Mouse (Mus musculus) midbrain, embryonic 13.5 days (tissue): ENCODE data around the gene Olfr224. TPM values are rescaled to one million over a fixed set of nuclear protein-coding genes. Genes with fewer than 3 reads are reported as not detected.

Experiments
- ATAC-seq: fragments of 200-750 bp; cut with Nextera tagmentation; 2 replicates; pipeline ENCODE4 v1.8.0; 2017; ENCODE audit warnings: mild to moderate bottlenecking, moderate TSS enrichment, moderate library complexity
- H3K27ac ChIP-seq: fragments of 300-500 bp; sonication (generic); 2 replicates; pipeline ENCODE4 v1.5.1; 2015; ENCODE audit warnings: inconsistent platforms, mild to moderate bottlenecking, moderate library complexity
- H3K27me3 ChIP-seq: fragments of 300-500 bp; sonication (generic); 2 replicates; pipeline ENCODE4 v1.6.1; 2015; ENCODE audit warnings: mild to moderate bottlenecking, inconsistent platforms
- H3K36me3 ChIP-seq: fragments of 300-500 bp; sonication (generic); 2 replicates; pipeline ENCODE4 v1.6.1; 2015; ENCODE audit warnings: mild to moderate bottlenecking, inconsistent platforms
- H3K4me1 ChIP-seq: fragments of 300-500 bp; sonication (generic); replicated peaks from 2 replicates; pipeline ENCODE4 v1.6.1; 2015; ENCODE audit warnings: inconsistent platforms
- H3K4me2 ChIP-seq: fragments of 300-500 bp; sonication (generic); replicated peaks from 2 replicates; pipeline ENCODE4 v1.6.1; 2015; ENCODE audit warnings: moderate library complexity, mild to moderate bottlenecking, inconsistent platforms
- H3K4me3 ChIP-seq: fragments of 300-500 bp; sonication (generic); replicated peaks from 2 replicates; pipeline ENCODE4 v1.5.1; 2015; ENCODE audit warnings: mild to moderate bottlenecking, inconsistent platforms
- H3K9ac ChIP-seq: fragments of 300-500 bp; sonication (generic); replicated peaks from 2 replicates; pipeline ENCODE4 v1.6.1; 2015; ENCODE audit warnings: mild to moderate bottlenecking, inconsistent platforms
- H3K9me3 ChIP-seq: fragments of 300-500 bp; sonication (generic); 2 replicates; pipeline ENCODE4 v1.6.1; 2016; ENCODE audit warnings: mild to moderate bottlenecking, inconsistent platforms
- WGBS: fragments of 180-500 bp; shearing (Covaris S2); methylation state at CpG from one replicate; pipeline ENCODE4 v1.1.7; 2015; 5-methylcytosine and 5-hydroxymethylcytosine counted together
- polyA plus RNA-seq: library from polyadenylated mRNA; unstranded; fragments of >200 nt; fragmentation: Nextera tagmentation; extraction: Ambion mirVana; gene quantifications from 2 replicates; pipeline ENCODE4 v1.2.1, GENCODE M21; 2015

Olfr224 gene
- not detected in 2 replicates for polyA plus RNA-seq

DNA sequence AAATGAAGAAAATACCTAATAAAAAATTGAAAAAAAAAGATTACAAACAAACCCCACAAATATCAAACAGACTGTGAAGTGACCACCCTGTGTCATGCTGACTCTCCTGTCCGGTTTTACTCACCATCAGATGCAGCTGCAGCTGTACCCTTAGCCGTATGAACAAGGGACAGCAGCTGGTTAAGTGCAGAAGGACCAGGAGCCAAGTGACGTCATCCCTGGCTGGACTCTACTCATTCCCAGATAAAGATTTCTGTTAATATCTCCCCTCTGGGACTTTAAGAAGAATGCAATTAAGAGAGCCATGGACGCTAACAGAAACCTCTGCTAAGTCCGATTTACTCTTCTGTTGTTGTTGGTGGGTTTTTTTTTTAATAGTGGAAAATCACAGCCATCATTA, at the start of gene Olfr224:
TSS of gene Olfr224 (minus strand) at position 149 of the 400 bp plus-strand sequence.
- no peak within 1 kb of the TSS for H3K9ac ChIP-seq
- ATAC-seq, result no peak
- no peak within 1 kb of the TSS for H3K4me3 ChIP-seq
- H3K9me3 ChIP-seq, result no peaks in the 10 kb centered on the region
- no peak within 1 kb of the TSS for H3K27ac ChIP-seq
- WGBS, result 85% methylated on average over 5 of the region's 5 CpGs
- H3K4me2 ChIP-seq, result no peak within 1 kb of the TSS
- H3K4me1 ChIP-seq, result no peaks in the 10 kb centered on the region
- H3K36me3 ChIP-seq, result no peaks in the 10 kb centered on the region
- no peaks in the 10 kb centered on the region for H3K27me3 ChIP-seq

DNA sequence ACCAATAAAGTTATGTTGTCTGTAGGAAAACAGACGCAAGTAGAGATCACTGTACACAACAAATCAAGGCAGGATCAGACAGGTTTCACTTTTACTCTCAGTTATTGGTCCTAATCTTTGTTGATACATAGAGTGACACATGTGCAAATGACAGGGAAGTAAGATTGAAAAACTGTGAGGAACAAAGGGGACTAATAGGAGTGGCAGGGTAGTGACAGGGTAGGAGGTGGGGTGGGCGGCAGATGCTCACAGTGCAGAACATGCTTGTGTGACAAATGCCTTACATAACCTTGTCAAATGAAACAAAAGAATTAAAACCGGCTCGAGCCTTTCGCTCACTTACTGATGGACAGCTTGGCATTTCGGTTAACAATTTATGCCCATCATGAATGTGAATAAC, 48.4 kb upstream of the Olfr224 start:
- 52% methylated on average over 6 of the region's 6 CpGs for WGBS
- no peak for ATAC-seq

DNA sequence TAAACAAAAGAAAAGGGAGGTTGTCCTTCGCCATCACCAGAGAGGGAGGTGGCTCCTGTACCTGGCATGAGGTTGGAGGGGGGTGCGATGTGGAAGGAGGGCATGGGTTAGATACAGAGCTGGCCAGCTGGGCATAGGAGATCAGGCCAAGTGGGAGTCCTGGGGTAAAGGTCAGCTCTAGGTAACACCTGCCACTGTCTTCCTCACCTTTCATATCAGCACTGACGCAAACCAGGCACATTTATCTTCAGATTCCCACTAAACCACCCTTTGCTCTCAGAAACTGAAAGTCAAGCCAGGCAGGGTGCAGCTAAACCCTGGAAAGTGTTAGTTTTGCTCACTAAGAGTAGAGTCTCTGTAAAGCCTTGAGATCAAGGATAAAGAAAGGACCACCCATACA, 48.0 kb upstream of the Olfr224 start:
- H3K9ac ChIP-seq, result no peak overlapping the region
- WGBS, result 77% methylated on average over 3 of the region's 3 CpGs
- no peaks in the 10 kb centered on the region for H3K9me3 ChIP-seq
- no peak overlapping the region for H3K4me3 ChIP-seq
- no peaks in the 10 kb centered on the region for H3K27me3 ChIP-seq
- H3K4me1 ChIP-seq, result no peaks in the 10 kb centered on the region
- H3K27ac ChIP-seq, result no peak overlapping the region
- no peak for ATAC-seq
- no peaks in the 10 kb centered on the region for H3K36me3 ChIP-seq
- no peak overlapping the region for H3K4me2 ChIP-seq

More for the DNA sequence above, 48.4 kb upstream of the Olfr224 start:
- no peaks in the 10 kb centered on the region for H3K4me1 ChIP-seq
- H3K9me3 ChIP-seq, result no peaks in the 10 kb centered on the region
- no peak overlapping the region for H3K4me2 ChIP-seq
- no peak overlapping the region for H3K9ac ChIP-seq
- no peaks in the 10 kb centered on the region for H3K27me3 ChIP-seq
- no peaks in the 10 kb centered on the region for H3K36me3 ChIP-seq
- no peak overlapping the region for H3K4me3 ChIP-seq
- no peak overlapping the region for H3K27ac ChIP-seq

GRCm38 (mm10) chr11:58615975-58616374, 45.6 kb upstream of the Olfr224 start, which contains the start of gene 2210407C18Rik:
2210407C18Rik (minus strand) TSS chr11:58616075.
- Histone ChIP-seq H3K4me3 (no peak within 1 kb of the TSS), H3K27me3 (no peaks in the 10 kb centered on the region), H3K9me3 (no peaks in the 10 kb centered on the region), H3K4me2 (no peak within 1 kb of the TSS), H3K4me1 (no peaks in the 10 kb centered on the region), H3K9ac (no peak within 1 kb of the TSS), H3K27ac (no peak within 1 kb of the TSS), H3K36me3 (no peaks in the 10 kb centered on the region)
- ATAC-seq, result no peak
- 98% methylated on average over 4 of the region's 4 CpGs for WGBS

- no peak overlapping the region for H3K27ac ChIP-seq
- no peaks in the 10 kb centered on the region for H3K27me3 ChIP-seq
- H3K4me2 ChIP-seq, result no peak overlapping the region
- no peaks in the 10 kb centered on the region for H3K9me3 ChIP-seq
- no peaks in the 10 kb centered on the region for H3K36me3 ChIP-seq
- no peak for ATAC-seq
- no peak overlapping the region for H3K9ac ChIP-seq
- no peaks in the 10 kb centered on the region for H3K4me1 ChIP-seq
- no peak overlapping the region for H3K4me3 ChIP-seq
Measured at GRCm38 (mm10) chr11:58614526-58614925, 44.2 kb upstream of the Olfr224 start.

DNA sequence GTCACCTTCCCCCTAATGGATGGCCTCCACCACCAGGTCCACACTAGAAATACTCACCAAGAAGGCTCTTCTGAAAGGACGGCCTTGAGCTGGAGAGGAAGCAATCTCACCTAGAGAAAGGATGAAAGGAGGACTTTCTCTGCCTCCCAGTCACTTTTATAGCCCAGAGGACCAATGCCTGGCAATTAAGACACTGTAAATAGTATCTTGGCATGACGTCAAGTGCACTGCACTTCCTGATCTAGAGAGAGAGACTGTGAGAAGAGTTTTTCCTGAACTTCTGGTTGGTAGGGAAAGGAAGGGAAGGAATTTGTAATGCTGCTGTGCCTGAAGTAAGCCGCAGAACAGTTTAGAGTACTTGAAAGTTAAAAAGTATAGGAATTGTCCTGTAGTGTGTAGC, 43.0 kb upstream of the Olfr224 start:
- ATAC-seq, result no peak
- Histone ChIP-seq H3K27me3 (no peaks in the 10 kb centered on the region), H3K4me1 (no peaks in the 10 kb centered on the region), H3K36me3 (no peaks in the 10 kb centered on the region), H3K4me3 (no peak overlapping the region), H3K9me3 (no peaks in the 10 kb centered on the region), H3K4me2 (no peak overlapping the region), H3K27ac (no peak overlapping the region), H3K9ac (no peak overlapping the region)
- WGBS, result 82% methylated on average over 3 of the region's 3 CpGs

DNA sequence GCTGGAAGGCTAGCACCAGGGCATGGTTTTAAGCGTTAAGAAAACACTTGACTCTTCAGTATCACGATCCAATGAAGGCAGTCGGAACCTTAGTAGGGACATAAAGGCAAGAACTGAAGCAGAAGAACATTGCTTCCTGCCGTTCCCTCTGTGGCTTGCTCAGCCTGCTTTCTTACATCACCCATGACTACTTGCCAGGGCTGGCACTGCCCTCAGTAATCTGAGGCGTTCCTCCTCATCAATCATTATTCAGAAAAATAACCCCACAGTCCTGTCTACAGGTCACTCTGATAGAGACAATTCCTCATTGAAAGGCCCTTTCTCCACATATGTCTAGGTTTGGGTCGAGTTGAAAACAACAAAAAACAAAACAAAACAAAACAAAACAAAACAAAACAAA, 36.7 kb upstream of the Olfr224 start:
- H3K4me1 ChIP-seq, result no peaks in the 10 kb centered on the region
- no peaks in the 10 kb centered on the region for H3K36me3 ChIP-seq
- no peaks in the 10 kb centered on the region for H3K9me3 ChIP-seq
- H3K9ac ChIP-seq, result no peak overlapping the region
- H3K4me2 ChIP-seq, result no peak overlapping the region
- WGBS, result 89% methylated on average over 6 of the region's 6 CpGs
- no peak overlapping the region for H3K4me3 ChIP-seq
- H3K27ac ChIP-seq, result no peak overlapping the region
- H3K27me3 ChIP-seq, result no peaks in the 10 kb centered on the region
- ATAC-seq, result no peak

DNA sequence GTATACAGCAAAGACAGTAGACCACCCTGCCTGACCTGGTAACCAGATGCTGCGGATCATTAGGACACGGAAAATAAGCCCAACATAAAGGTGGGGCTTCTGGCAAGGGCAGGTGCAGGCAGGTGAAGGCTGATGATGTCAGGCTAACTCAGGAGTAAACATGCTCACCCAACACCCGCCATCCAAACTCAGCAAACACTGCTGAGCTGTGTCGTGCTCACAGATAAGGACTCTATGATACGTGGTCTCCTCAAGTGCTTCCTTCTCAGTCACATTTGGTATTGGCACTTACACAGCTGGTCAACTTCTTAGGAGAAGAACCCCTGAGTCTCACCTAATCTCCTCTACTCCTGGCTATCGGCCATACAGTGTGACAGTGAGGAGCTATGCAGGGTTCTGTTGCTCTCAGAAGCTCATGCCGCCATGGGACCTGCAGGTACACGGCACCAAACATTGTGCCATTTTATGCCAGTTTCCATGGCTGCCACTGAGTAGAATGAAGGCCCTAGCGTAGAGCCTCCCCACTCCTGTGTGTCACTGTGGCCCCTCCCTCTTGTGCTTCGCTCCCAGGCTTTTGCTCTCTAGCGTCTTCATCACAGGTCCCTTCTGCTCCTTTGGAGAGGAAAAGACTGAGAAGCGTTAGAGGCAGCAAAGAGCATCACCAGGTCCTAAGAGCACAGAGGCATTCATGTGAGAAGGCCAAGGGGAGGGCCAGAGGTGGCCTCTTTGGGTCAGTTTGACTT, 36.0 kb upstream of the Olfr224 start:
- Histone ChIP-seq H3K27me3 (no peaks in the 10 kb centered on the region), H3K9ac (no peak overlapping the region), H3K4me1 (no peaks in the 10 kb centered on the region), H3K4me2 (no peak overlapping the region), H3K9me3 (no peaks in the 10 kb centered on the region), H3K27ac (no peak overlapping the region), H3K36me3 (no peaks in the 10 kb centered on the region), H3K4me3 (no peak overlapping the region)
- ATAC-seq, result no peak
- WGBS, result 88% methylated on average over 12 of the region's 12 CpGs

DNA sequence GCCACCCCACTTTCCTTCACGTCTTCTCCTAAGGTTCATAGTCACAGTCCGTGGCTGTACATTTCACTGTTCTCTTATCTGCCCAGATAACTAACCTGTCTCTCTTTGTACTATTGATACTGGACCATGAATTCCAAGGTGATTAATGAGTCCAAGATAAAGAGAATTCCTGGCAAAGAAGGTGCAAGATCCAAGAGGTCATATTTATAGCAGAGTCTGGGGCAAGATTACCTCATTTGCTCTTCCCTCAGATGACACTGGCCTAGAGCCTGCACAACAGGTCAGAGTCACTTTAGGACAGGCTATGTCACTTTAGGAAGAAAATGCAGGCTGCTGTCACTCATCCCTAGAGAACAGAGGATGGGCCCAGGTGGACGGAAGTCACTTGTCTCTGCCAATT, 34.9 kb upstream of the Olfr224 start:
- no peak overlapping the region for H3K27ac ChIP-seq
- H3K9ac ChIP-seq, result no peak overlapping the region
- H3K9me3 ChIP-seq, result no peaks in the 10 kb centered on the region
- no peak overlapping the region for H3K4me2 ChIP-seq
- no peaks in the 10 kb centered on the region for H3K27me3 ChIP-seq
- no peak for ATAC-seq
- H3K4me1 ChIP-seq, result no peaks in the 10 kb centered on the region
- no peaks in the 10 kb centered on the region for H3K36me3 ChIP-seq
- WGBS, result 92% methylated on average over 3 of the region's 3 CpGs
- H3K4me3 ChIP-seq, result no peak overlapping the region

GRCm38 (mm10) chr11:58604688-58605087, 34.3 kb upstream of the Olfr224 start:
- 71% methylated on average over 2 of the region's 2 CpGs for WGBS
- H3K36me3 ChIP-seq, result no peaks in the 10 kb centered on the region
- H3K4me3 ChIP-seq, result no peak overlapping the region
- no peak for ATAC-seq
- no peak overlapping the region for H3K9ac ChIP-seq
- H3K27me3 ChIP-seq, result no peaks in the 10 kb centered on the region
- H3K9me3 ChIP-seq, result no peaks in the 10 kb centered on the region
- no peak overlapping the region for H3K4me2 ChIP-seq
- no peak overlapping the region for H3K27ac ChIP-seq
- H3K4me1 ChIP-seq, result no peaks in the 10 kb centered on the region

GRCm38 (mm10) chr11:58602800-58603560, 32.6 kb upstream of the Olfr224 start:
- ATAC-seq, result no peak
- Histone ChIP-seq H3K4me3 (no peak overlapping the region), H3K9me3 (no peaks in the 10 kb centered on the region), H3K9ac (no peak overlapping the region), H3K27me3 (no peaks in the 10 kb centered on the region), H3K27ac (no peak overlapping the region), H3K4me1 (no peaks in the 10 kb centered on the region), H3K4me2 (no peak overlapping the region), H3K36me3 (no peaks in the 10 kb centered on the region)
- 81% methylated on average over 6 of the region's 6 CpGs for WGBS

- H3K9ac ChIP-seq, result no peak overlapping the region
Measured at GRCm38 (mm10) chr11:58602062-58602461, 31.7 kb upstream of the Olfr224 start.

More at GRCm38 (mm10) chr11:58602062-58602461, 31.7 kb upstream of the Olfr224 start:
- no peak for ATAC-seq
- Histone ChIP-seq H3K27ac (no peak overlapping the region), H3K4me2 (no peak overlapping the region), H3K36me3 (no peaks in the 10 kb centered on the region), H3K4me3 (no peak overlapping the region), H3K27me3 (no peaks in the 10 kb centered on the region), H3K4me1 (no peaks in the 10 kb centered on the region), H3K9me3 (no peaks in the 10 kb centered on the region)
